In the genomic region with DNA sequence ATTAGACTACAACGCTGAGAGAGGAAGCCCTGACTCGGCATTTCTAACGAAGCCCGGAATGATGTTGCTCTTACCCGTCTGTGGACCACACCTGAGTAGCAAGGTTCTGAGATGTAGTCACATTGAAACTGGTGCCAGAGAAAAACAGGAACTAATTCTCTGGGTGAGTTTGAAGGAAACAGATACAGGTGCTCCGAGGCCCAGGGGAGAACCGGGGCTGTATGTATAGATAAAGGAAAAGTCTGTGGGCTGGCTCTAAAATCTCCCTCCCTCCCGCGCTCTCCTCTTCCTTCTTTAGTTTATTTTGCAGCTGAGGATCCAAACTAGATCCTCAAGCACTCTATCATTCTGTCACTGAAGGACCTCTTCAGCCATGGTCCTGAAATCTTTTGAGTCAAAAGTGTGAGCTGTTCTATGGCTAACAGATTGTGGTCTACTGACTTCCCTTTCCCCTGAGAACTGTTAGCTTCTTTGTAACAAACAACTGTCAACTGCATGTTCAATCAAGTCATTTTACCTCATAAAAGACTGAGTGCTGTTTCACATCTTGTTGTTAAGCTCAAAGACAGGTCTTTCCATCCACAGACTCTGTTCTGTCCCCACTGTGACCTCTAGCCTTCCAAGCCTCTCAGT, we compare ENCODE assay signal across 17 mouse cellular contexts. TPM values are rescaled to one million over a fixed set of nuclear protein-coding genes. Genes with fewer than 3 reads are reported as not detected.
DNase-seq lines count a peak whose midpoint lies in the region; ATAC-seq and TF ChIP-seq lines count a peak whose summit lies in the region.
"Had no signal": no experiment of that assay in that cellular context is flagged by ENCODE, and none has a peak within 500 bp of the region (broad histone marks: within the 10 kb centered on the region; RNA-seq: fewer than 3 reads in every experiment).

No protein-coding gene starts in this region.

- H3K36me3 ChIP-seq in CH12.LX (replicated peaks in 1 of 2; ENCODE audit: control insufficient read depth in 1 of 2, insufficient read depth in 1 of 2, low read length in 1 of 2), result peaks cover 17 to 30% of the 10 kb centered on the region in 2 experiments
- H3K36me3 ChIP-seq: hindbrain, embryonic 12.5 days; limb, embryonic 13.5 days; lung, embryonic 15.5 days; midbrain, embryonic 15.5 days; neural tube, embryonic 15.5 days had no signal

- peak overlapping the region in 2 of 3 experiments; percentile 33 to 37 for H3K4me3 ChIP-seq in CH12.LX (replicated peaks in 1 of 3; ENCODE audit: low read depth in 2 of 3, low read length in 2 of 3, poor library complexity in 1 of 3)
- H3K4me3 ChIP-seq: hindbrain, embryonic 12.5 days; limb, embryonic 13.5 days; lung, embryonic 15.5 days; midbrain, embryonic 15.5 days; neural tube, embryonic 15.5 days had no signal

- peak; percentile 53 for ATAC-seq in inflammation-experienced regulatory T-cells, adult 6 months
- ATAC-seq: midbrain, embryonic 15.5 days had no signal

- TF ChIP-seq CTCF in CH12.LX (conservative IDR thresholded peaks at IDR 0.05 in 1 of 2, IDR thresholded peaks at IDR 0.05 in 1 of 2; ENCODE audit: low read depth in 2 of 2, low read length in 2 of 2), result no peak

- in situ Hi-C loops in CH12.LX (cut with MboI; ENCODE audit: low pct_ligation_motif_present, low pct_unique_long_range_greater_than_20kb, low sequenced_read_pairs), result no loop called here

- peak; percentile 36 for DNase-seq in 416B (ENCODE audit: low read depth)
- peak; percentile 89 for DNase-seq in CH12.LX (ENCODE audit: extremely low read depth)
- DNase-seq in spleen, adult 18-20 months, result peak; percentile 41 to 46
- no peak for DNase-seq in adrenal gland, postnatal 10 days
- DNase-seq in adrenal gland, adult 2 months, result no peak
- no peak for DNase-seq in right cerebral cortex, postnatal 4 days
- DNase-seq in adrenal gland, postnatal 14 days, result no peak
- DNase-seq: cerebellum, adult 11 months; right cerebral cortex, postnatal 14 days had no signal

- H3K27me3 ChIP-seq in CH12.LX (replicated peaks), result no peaks in the 10 kb centered on the region
- H3K27me3 ChIP-seq: hindbrain, embryonic 12.5 days; limb, embryonic 13.5 days; lung, embryonic 15.5 days; midbrain, embryonic 15.5 days; neural tube, embryonic 15.5 days had no signal

- dilution Hi-C loops in CH12.LX (cut with MboI; ENCODE audit: extremely low pct_ligation_motif_present, extremely low pct_unique_long_range_greater_than_20kb, low sequenced_read_pairs), result no loop called here

- peaks cover 20% of the 10 kb centered on the region for H3K9me3 ChIP-seq in CH12.LX (replicated peaks; ENCODE audit: low read length)
- H3K9me3 ChIP-seq: hindbrain, embryonic 12.5 days; limb, embryonic 13.5 days; lung, embryonic 15.5 days; midbrain, embryonic 15.5 days; neural tube, embryonic 15.5 days had no signal

- peak; percentile 51; the same call in 1 of the 2 replicates for TF ChIP-seq POLR2A in CH12.LX (IDR thresholded peaks at IDR 0.05; ENCODE audit: low read depth, low read length)

- peak overlapping the region; percentile 63 for H3K9ac ChIP-seq in CH12.LX (ENCODE audit: insufficient read depth, low read depth)
- H3K9ac ChIP-seq: hindbrain, embryonic 12.5 days; limb, embryonic 13.5 days; lung, embryonic 15.5 days; midbrain, embryonic 15.5 days; neural tube, embryonic 15.5 days had no signal

- peak overlapping the region; percentile 92 for H3K27ac ChIP-seq in CH12.LX (ENCODE audit: insufficient read depth, low read depth)
- H3K27ac ChIP-seq: hindbrain, embryonic 12.5 days; limb, embryonic 13.5 days; lung, embryonic 15.5 days; midbrain, embryonic 15.5 days; neural tube, embryonic 15.5 days had no signal

- peak overlapping the region; percentile 91 for H3K4me2 ChIP-seq in CH12.LX (ENCODE audit: insufficient read depth, low read depth, poor library complexity, severe bottlenecking)
- H3K4me2 ChIP-seq: hindbrain, embryonic 12.5 days; limb, embryonic 13.5 days; lung, embryonic 15.5 days; midbrain, embryonic 15.5 days; neural tube, embryonic 15.5 days had no signal

- peak; percentile 97 for TF ChIP-seq EP300 in CH12.LX (IDR thresholded peaks at IDR 0.05; ENCODE audit: low read length)

- peaks cover 6 to 30% of the 10 kb centered on the region in 2 experiments; a peak in 3 of 4 replicates for H3K4me1 ChIP-seq in CH12.LX (ENCODE audit: control insufficient read depth in 1 of 2, insufficient read depth in 2 of 2)
- H3K4me1 ChIP-seq: hindbrain, embryonic 12.5 days; limb, embryonic 13.5 days; lung, embryonic 15.5 days; midbrain, embryonic 15.5 days; neural tube, embryonic 15.5 days had no signal

- H3K79me2 ChIP-seq in CH12.LX (replicated peaks; ENCODE audit: control insufficient read depth, extremely low read depth, insufficient read depth, poor library complexity, severe bottlenecking), result peaks cover 41% of the 10 kb centered on the region

- TF ChIP-seq RAD21 in CH12.LX (IDR thresholded peaks at IDR 0.05; ENCODE audit: low read depth, low read length), result no peak; the same call in none of the 2 replicates

TF ChIP-seq in CH12.LX, 34 proteins besides CTCF, POLR2A, EP300 and RAD21 (continues in another document):
- TF ChIP-seq NELFE (IDR thresholded peaks at IDR 0.05; ENCODE audit: low read depth, low read length) (no peak), SMC3 (IDR thresholded peaks at IDR 0.05; ENCODE audit: low read depth, low read length) (peak; percentile 10; the same call in 1 of the 2 replicates), CHD1 (IDR thresholded peaks at IDR 0.05; ENCODE audit: low read depth, low read length) (no peak; the same call in none of the 2 replicates), ZC3H11A (IDR thresholded peaks at IDR 0.05; ENCODE audit: low read depth, low read length) (no peak), RCOR1 (conservative IDR thresholded peaks at IDR 0.05; ENCODE audit: low read depth, low read length) (peak; percentile 93), POLR2AphosphoS2 (IDR thresholded peaks at IDR 0.05; ENCODE audit: low read depth, low read length) (no peak), ZKSCAN1 (IDR thresholded peaks at IDR 0.05; ENCODE audit: borderline replicate concordance, low read depth, low read length) (no peak), UBTF (IDR thresholded peaks at IDR 0.05; ENCODE audit: low read depth, low read length) (no peak), ZNF384 (IDR thresholded peaks at IDR 0.05; ENCODE audit: low read depth, low read length) (no peak), TBP (conservative IDR thresholded peaks at IDR 0.05; ENCODE audit: low read depth, low read length) (0 out of 2 replicates have a peak, but pooled peaks have one; percentile 54), MEF2A (IDR thresholded peaks at IDR 0.05; ENCODE audit: borderline replicate concordance, low read depth, low read length) (peak; percentile 73), HCFC1 (IDR thresholded peaks at IDR 0.05; ENCODE audit: low read depth, low read length) (peak; percentile 38; the same call in 1 of the 2 replicates), GABPA (IDR thresholded peaks at IDR 0.05; ENCODE audit: insufficient replicate concordance, low read depth, low read length) (no peak), USF1 (IDR thresholded peaks at IDR 0.05; ENCODE audit: low read depth, low read length) (no peak), ELF1 (IDR thresholded peaks at IDR 0.05; ENCODE audit: low read depth, low read length) (no peak; the same call in 1 of the 2 replicates), MAX (IDR thresholded peaks at IDR 0.05; ENCODE audit: low read length) (peak; percentile 58), USF2 (conservative IDR thresholded peaks at IDR 0.05; ENCODE audit: low read depth, low read length) (no peak; the same call in 1 of the 2 replicates), MYC (IDR thresholded peaks at IDR 0.05; ENCODE audit: low read depth, low read length) (peak; percentile 60; the same call in 1 of the 2 replicates), PAX5 (IDR thresholded peaks at IDR 0.05; ENCODE audit: low read length) (no peak), JUND (conservative IDR thresholded peaks at IDR 0.05; ENCODE audit: low read depth, low read length) (peak; percentile 90), MAZ (IDR thresholded peaks at IDR 0.05; ENCODE audit: low read depth, low read length) (peak; percentile 83), ZMIZ1 (IDR thresholded peaks at IDR 0.05; ENCODE audit: low read depth, low read length) (no peak), JUN (IDR thresholded peaks at IDR 0.05; ENCODE audit: insufficient read depth, low read depth, low read length) (peak; percentile 84), MXI1 (IDR thresholded peaks at IDR 0.05; ENCODE audit: low read depth, low read length) (no peak), IRF4 (IDR thresholded peaks at IDR 0.05; ENCODE audit: low read depth, low read length) (peak; percentile 96), CHD2 (IDR thresholded peaks at IDR 0.05; ENCODE audit: low read length) (peak; percentile 79), ETS1 (conservative IDR thresholded peaks at IDR 0.05; ENCODE audit: low read depth, low read length) (peak; percentile 94), MAFK (IDR thresholded peaks at IDR 0.05; ENCODE audit: insufficient replicate concordance, low read length) (peak; percentile 98), TCF12 (IDR thresholded peaks at IDR 0.05; ENCODE audit: low read depth, low read length) (peak; percentile 97), NRF1 (IDR thresholded peaks at IDR 0.05; ENCODE audit: low read depth, low read length) (no peak), SIN3A (IDR thresholded peaks at IDR 0.05; ENCODE audit: low read length) (peak; percentile 74; the same call in 1 of the 2 replicates)

RNA-seq across cellular contexts. Expression of gene Slamf6, which starts 3.8 kb away (rescaled TPM):
- total RNA-seq in CH12.LX (2012; rRNA removed) (50.9 and 75.8 TPM in 2 replicates), CH12.LX (2014; rRNA removed) (172 and 180 TPM in 2 replicates)
- 124 and 127 TPM in 2 replicates for polyA plus RNA-seq in CH12.LX (2012; ENCODE audit: insufficient read length, low read depth)
- 100 to 1,000 TPM; 306 to 408 (median 373) TPM for polyA plus RNA-seq in inflammation-experienced regulatory T-cells, adult 6 months (2017; shearing (Covaris generic))
- 1 to 10 TPM; 1.8 to 2.6 TPM for total RNA-seq in adrenal gland, postnatal 10 days (2021)
- total RNA-seq in adrenal gland, adult 2 months (2021), result under 1 TPM in 1 of 2 experiments, not detected in 1; 0.24 TPM
- 0.06 TPM in 1 of 2 replicates, not detected in the other for polyA plus RNA-seq in adrenal gland, adult 2 months (2012; rRNA removed)
- total RNA-seq in adrenal gland, postnatal 14 days (2021), result 1.5 and 9.3 TPM in 2 replicates
- total RNA-seq: layer of hippocampus, postnatal 14 days had no signal
- polyA plus RNA-seq: midbrain, embryonic 15.5 days had no signal

RNA-seq across cellular contexts. Expression of gene Gm10521, which starts 25.6 kb away (rescaled TPM):
- 0.17 and 0.21 TPM in 2 replicates for total RNA-seq in CH12.LX (2012; rRNA removed)
- 0.13 and 0.16 TPM in 2 replicates for total RNA-seq in CH12.LX (2014; rRNA removed)
- polyA plus RNA-seq in CH12.LX (2012; ENCODE audit: insufficient read length, low read depth), result 1.6 and 1.7 TPM in 2 replicates
- polyA plus RNA-seq in inflammation-experienced regulatory T-cells, adult 6 months (2017; shearing (Covaris generic)), result 1 to 10 TPM; 1.4 to 2.7 (median 2.5) TPM
- under 1 TPM; 0.39 TPM for total RNA-seq in adrenal gland, postnatal 10 days (2021)
- total RNA-seq in adrenal gland, adult 2 months (2021), result under 1 TPM; 0.10 to 0.12 TPM
- 0.07 and 0.13 TPM in 2 replicates for polyA plus RNA-seq in adrenal gland, adult 2 months (2012; rRNA removed)
- total RNA-seq in adrenal gland, postnatal 14 days (2021), result 0.11 and 0.75 TPM in 2 replicates
- polyA plus RNA-seq: kidney, embryonic 16.5 days; limb, embryonic 13.5 days; lung, embryonic 15.5 days; midbrain, embryonic 15.5 days; neural tube, embryonic 15.5 days had no signal

Comparison
In these comparisons a context has a peak if more than half of its experiments do, and no peak if none do; other contexts are left out.
1. DNase-seq: peak in 416B (single experiment), CH12.LX (single experiment) and spleen, adult 18-20 months (2 of 2); none in adrenal gland, postnatal 10 days (single experiment), adrenal gland, adult 2 months (single experiment), right cerebral cortex, postnatal 4 days (single experiment) and adrenal gland, postnatal 14 days (single experiment).